Mouse (Mus musculus): ENCODE measurements around the gene Pigw.
"Not testable (repeated sequence)": the region's sequence is repeated elsewhere in the genome, so short reads cannot be mapped to it uniquely, and the experiment has no call there.

The Pigw gene

GRCm38 (mm10) chr11:84879007-84879771, 896 bp downstream of the Pigw start:
- DNase-seq (ENCODE audit: low spot score in 2 of 2) = no peak

GRCm38 (mm10) chr11:84876020-84876419, 4.1 kb downstream of the Pigw start:
- not testable (repeated sequence) for DNase-seq (ENCODE audit: low spot score in 2 of 2)

GRCm38 (mm10) chr11:84873042-84873833, 6.8 kb downstream of the Pigw start:
- DNase-seq (ENCODE audit: low spot score in 2 of 2) = no peak

GRCm38 (mm10) chr11:84871548-84872069, 8.5 kb downstream of the Pigw start:
- DNase-seq (ENCODE audit: low spot score in 2 of 2) = no peak

GRCm38 (mm10) chr11:84871046-84871445, 9.0 kb downstream of the Pigw start:
- DNase-seq (ENCODE audit: low spot score in 2 of 2) = no peak

GRCm38 (mm10) chr11:84870337-84871043, 9.6 kb downstream of the Pigw start, which contains the start of gene Ggnbp2:
Ggnbp2 (minus strand) TSS chr11:84870817.
- DNase-seq (ENCODE audit: low spot score in 2 of 2) = peak; percentile 86 to 89

- peak; percentile 93 to 94 for DNase-seq (ENCODE audit: low spot score in 2 of 2)
These were observed 10.4 kb downstream of the Pigw start for GRCm38 (mm10) chr11:84869537-84870232.

- DNase-seq (ENCODE audit: low spot score in 2 of 2) = no peak
These were observed 11.3 kb downstream of the Pigw start for GRCm38 (mm10) chr11:84868786-84869259.

GRCm38 (mm10) chr11:84867586-84867985, 12.5 kb downstream of the Pigw start:
- DNase-seq (ENCODE audit: low spot score in 2 of 2) = no peak

GRCm38 (mm10) chr11:84865268-84865667, 14.8 kb downstream of the Pigw start:
- DNase-seq (ENCODE audit: low spot score in 2 of 2) = no peak

- DNase-seq (ENCODE audit: low spot score in 2 of 2) = no peak
These were observed 24.8 kb downstream of the Pigw start for GRCm38 (mm10) chr11:84855285-84855684.

GRCm38 (mm10) chr11:84847475-84848090, 32.5 kb downstream of the Pigw start:
- no peak for DNase-seq (ENCODE audit: low spot score in 2 of 2)

GRCm38 (mm10) chr11:84846741-84847474, 33.2 kb downstream of the Pigw start:
- no peak for DNase-seq (ENCODE audit: low spot score in 2 of 2)

- DNase-seq (ENCODE audit: low spot score in 2 of 2) = no peak
These were observed 40.8 kb downstream of the Pigw start for GRCm38 (mm10) chr11:84839330-84839729.

GRCm38 (mm10) chr11:84829495-84829894, 50.6 kb downstream of the Pigw start:
- DNase-seq (ENCODE audit: low spot score in 2 of 2) = not testable (repeated sequence)

- peak; percentile 79 to 81 for DNase-seq (ENCODE audit: low spot score in 2 of 2)
These were observed 51.3 kb downstream of the Pigw start, which contains the start of gene Dhrs11 for GRCm38 (mm10) chr11:84828516-84829399. Dhrs11 (minus strand) TSS chr11:84828994.

GRCm38 (mm10) chr11:84827901-84828503, 52.1 kb downstream of the Pigw start:
- DNase-seq (ENCODE audit: low spot score in 2 of 2) = no peak

- DNase-seq (ENCODE audit: low spot score in 2 of 2) = no peak
These were observed 52.6 kb downstream of the Pigw start for GRCm38 (mm10) chr11:84827492-84827891.
